Mouse (Mus musculus) bone marrow, adult 2 months (tissue): ENCODE measurements around the gene Lamtor5.

ENCODE experiments used
- CTCF ChIP-seq: fragments of 200-500 bp; IDR thresholded peaks from 2 replicates; pipeline ENCODE4 v1.5.1; 2011; ENCODE audit warnings: low read length, control low read depth; ENCODE audit not compliant: control insufficient read depth, insufficient read depth
- POLR2A ChIP-seq: fragments of 200-500 bp; IDR thresholded peaks from 2 replicates; pipeline ENCODE4 v1.6.1; 2011; ENCODE audit warnings: low read depth, mild to moderate bottlenecking, control low read depth, low read length, borderline replicate concordance; ENCODE audit not compliant: control insufficient read depth

DNA sequence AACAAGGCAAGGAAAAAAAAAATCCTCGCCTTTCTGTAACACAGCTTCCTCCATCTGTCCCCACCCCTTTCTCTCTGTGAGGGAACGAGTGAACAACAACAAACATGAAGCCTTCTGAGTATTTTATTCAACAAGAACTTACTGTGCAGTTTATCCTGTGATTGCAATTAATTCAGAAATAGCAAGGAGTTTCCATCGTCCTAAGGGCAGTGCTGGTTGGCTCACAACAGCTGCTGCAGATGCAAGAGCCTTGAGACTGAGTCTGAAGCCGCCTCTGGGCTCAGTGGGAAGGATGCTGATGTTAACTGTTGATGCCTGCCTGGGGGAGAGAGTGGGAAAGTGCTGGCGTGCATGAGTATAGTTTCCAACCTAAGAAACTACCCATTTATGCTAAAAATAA lies 20.7 kb upstream of the Lamtor5 start:
- TF ChIP-seq CTCF (no peak), POLR2A (no peak)
